Mouse (Mus musculus): Measurements from ENCODE around the gene Phldb1.
"Not testable (repeated sequence)": the region's sequence is repeated elsewhere in the genome, so short reads cannot be mapped to it uniquely, and the experiment has no call there.

DNA sequence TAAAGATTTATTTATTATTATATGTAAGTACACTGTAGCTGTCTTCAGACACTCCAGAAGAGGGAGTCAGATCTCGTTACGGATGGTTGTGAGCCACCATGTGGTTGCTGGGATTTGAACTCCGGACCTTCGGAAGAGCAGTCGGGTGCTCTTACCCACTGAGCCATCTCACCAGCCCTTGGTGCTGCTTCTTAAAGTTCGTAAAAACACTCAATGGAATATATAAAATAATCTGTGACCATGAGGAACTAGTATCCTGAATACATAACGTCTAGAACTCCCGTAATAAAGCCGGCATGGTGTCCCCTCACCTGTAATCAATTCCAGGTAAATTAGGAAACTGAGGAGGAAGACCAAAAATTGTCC lies 33.0 kb upstream of the Phldb1 start:
- TF ChIP-seq POLR2A (IDR thresholded peaks at IDR 0.05; ENCODE audit: control insufficient read depth, low read depth, low read length); CTCF (IDR thresholded peaks at IDR 0.05; ENCODE audit: control insufficient read depth, insufficient read depth, insufficient replicate concordance, low read depth, low read length): not testable (repeated sequence)

Measured in testis, adult 2 months (tissue).